Mouse (Mus musculus) cerebellum, postnatal 36 days (tissue): ENCODE measurements around the gene Ankrd61.

Experiments used
- DNase-seq, 2 experiments: peaks; one replicate each; pipeline ENCODE4 v3.0.0; 2021 to 2022; ENCODE audit warnings: mixed read lengths in 2 of 2

Gene Ankrd61

GRCm38 (mm10) chr5:143897635-143898330 is at the start of gene Ankrd61:
Ankrd61 (minus strand) TSS chr5:143897685.
- DNase-seq: no peak

- DNase-seq: no peak
These were observed 46.0 kb upstream of the Ankrd61 start for GRCm38 (mm10) chr5:143943231-143944125.

GRCm38 (mm10) chr5:143941588-143941987 is 44.1 kb upstream of the Ankrd61 start:
- DNase-seq: no peak

GRCm38 (mm10) chr5:143936156-143936555 is 38.7 kb upstream of the Ankrd61 start:
- DNase-seq: no peak

- DNase-seq: no peak
These were observed 36.4 kb upstream of the Ankrd61 start for GRCm38 (mm10) chr5:143933875-143934274.

DNA sequence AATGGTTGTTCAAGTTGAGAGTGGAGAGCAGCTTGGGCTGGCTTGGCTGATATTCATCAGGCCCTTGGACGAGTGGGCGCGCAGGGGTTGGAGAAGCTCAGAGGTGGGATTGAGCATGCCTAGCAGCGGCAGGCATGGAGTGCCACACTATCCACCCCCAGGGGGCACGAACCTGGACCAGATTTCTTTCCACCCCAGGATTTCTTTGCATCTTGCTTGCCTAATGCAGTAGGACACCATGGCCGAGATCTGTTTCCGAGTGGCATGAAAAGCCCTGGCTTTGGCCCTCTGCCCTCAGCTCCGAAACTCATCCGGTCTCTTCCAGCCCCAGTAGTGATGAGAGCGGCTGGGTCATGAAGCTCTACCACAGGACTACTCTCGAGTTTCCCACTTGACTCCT is 35.9 kb upstream of the Ankrd61 start:
- DNase-seq: peak in 1 of 2 experiments; percentile 7

DNA sequence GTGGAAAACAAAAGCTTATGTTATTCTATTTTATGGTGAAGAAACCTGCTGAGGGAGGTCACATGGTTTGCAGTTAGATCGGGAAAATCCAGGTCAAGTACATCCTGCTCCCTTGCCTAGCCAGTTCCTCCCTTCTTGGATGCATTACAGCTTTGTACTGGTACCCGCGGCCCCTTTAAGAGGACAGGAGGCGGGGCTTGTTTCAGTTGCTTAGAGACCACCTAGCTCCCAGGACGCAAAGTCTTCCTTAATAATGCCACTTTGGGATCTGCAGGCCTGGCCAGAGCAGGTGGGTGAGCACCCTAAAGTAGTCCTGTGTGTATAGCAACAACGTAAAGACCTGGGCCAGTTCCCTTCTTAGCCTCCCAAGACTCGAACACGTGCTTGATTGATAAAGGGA is 35.3 kb upstream of the Ankrd61 start, which contains the start of gene Rsph10b:
Gene Rsph10b, plus strand, starts transcription at position 205 of the 400 bp plus-strand sequence.
- DNase-seq: no peak

GRCm38 (mm10) chr5:143931863-143932580 is 34.5 kb upstream of the Ankrd61 start:
- no peak for DNase-seq

GRCm38 (mm10) chr5:143930656-143931055 is 33.2 kb upstream of the Ankrd61 start:
- no peak for DNase-seq

GRCm38 (mm10) chr5:143929291-143929690 is 31.8 kb upstream of the Ankrd61 start:
- no peak for DNase-seq

GRCm38 (mm10) chr5:143927875-143928274 is 30.4 kb upstream of the Ankrd61 start, which contains the start of gene Gm42421:
Gm42421 (plus strand) TSS chr5:143928175.
- no peak for DNase-seq

- no peak for DNase-seq
These were observed 27.4 kb upstream of the Ankrd61 start for GRCm38 (mm10) chr5:143924781-143925452.

GRCm38 (mm10) chr5:143918120-143918519 is 20.6 kb upstream of the Ankrd61 start:
- no peak for DNase-seq

GRCm38 (mm10) chr5:143917418-143917817 is 19.9 kb upstream of the Ankrd61 start:
- peak; percentile 14 to 32 for DNase-seq

DNA sequence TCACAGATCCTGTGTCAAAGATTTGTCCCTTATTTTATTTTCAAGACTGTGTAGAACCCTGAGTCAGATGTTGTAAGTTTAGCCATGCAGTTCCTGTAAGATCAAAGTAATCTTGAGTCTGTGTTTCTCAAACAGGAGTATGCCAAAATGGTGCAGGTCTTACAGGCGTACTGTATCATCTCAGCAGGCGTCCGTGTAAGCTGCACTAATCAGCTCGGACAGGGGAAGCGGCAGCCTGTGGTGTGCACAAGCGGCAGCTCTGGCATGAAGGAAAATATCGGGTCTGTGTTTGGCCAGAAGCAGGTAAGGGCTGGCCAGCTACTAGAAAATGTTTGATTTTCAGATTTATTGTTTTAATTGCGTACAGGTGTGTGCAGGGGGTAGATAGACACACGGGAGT is 18.7 kb upstream of the Ankrd61 start:
- no peak for DNase-seq

DNA sequence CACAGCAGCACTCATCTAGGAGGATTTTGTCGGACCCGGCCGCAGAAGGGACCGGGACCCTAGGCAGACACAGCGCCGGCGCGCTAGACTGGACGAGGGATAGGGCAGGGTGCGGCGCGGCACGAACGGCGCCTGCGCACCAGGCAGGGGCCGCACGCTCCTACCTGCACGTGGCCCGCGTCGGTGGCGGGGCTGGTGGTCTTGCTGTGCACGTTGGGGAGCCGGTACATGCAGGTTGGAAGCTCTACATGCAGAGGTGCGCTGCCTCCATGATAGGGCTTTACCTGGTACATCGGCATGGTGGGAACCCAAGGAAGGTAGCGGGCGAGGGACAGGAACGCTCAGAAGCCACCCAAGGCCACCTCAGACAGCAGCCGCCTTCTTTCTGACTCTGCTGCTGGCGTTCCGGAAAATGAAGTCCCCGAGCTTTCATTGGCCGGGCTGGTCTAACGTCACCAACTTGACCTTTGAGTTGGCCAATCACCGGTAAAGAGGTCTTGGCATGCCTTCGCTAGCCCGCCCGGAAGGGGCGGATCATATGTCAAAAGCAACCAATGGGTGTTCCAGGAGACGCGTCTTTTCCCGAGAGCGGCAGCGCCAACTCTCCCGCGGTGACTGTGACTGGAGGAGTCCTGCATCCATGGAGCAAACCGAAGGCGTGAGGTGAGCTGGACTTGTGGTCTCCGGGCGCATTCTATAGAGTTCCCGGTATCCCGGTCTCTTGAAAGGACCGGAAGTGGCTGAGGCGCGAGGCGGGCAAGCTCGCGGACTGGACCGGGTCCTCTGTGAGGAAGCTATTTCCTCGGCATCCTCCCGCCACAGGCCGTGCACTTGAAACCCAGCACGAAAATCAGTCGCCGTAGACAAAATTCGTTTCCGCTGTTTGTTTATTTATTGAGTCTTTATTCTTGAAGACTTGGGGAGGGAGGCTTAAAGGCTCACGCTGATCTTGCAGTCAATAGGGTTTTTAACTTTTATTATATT is 12.2 kb upstream of the Ankrd61 start, which contains the start of the genes Aimp2 and Pms2:
Gene Aimp2, minus strand, starts transcription at position 431 of the 984 bp plus-strand sequence.
Gene Pms2, plus strand, starts transcription at position 548 of the 984 bp plus-strand sequence.
- peak; percentile 95 to 96 for DNase-seq

GRCm38 (mm10) chr5:143908926-143909325 is 11.4 kb upstream of the Ankrd61 start:
- no peak for DNase-seq

DNA sequence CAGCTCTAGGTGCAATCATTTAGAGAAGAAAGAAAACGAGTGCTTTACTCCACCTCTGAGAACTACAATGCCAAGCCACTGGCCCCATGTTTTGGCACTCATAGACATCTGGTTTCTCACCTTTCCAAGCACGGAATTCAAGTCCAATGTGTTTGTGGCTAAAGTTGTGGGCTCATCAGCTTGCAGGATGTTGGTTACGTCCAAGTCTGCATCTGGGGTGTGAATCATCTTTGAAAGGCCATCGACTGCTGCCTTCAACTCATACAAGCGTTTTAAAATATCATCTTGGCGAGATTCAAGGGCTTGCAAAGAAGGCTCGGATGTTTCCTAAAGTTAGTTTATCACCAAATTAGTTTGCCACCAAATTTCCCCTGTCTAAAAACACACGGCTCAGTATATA is 8.9 kb upstream of the Ankrd61 start:
- DNase-seq: no peak

GRCm38 (mm10) chr5:143903813-143904212 is 6.3 kb upstream of the Ankrd61 start:
- DNase-seq: no peak

DNA sequence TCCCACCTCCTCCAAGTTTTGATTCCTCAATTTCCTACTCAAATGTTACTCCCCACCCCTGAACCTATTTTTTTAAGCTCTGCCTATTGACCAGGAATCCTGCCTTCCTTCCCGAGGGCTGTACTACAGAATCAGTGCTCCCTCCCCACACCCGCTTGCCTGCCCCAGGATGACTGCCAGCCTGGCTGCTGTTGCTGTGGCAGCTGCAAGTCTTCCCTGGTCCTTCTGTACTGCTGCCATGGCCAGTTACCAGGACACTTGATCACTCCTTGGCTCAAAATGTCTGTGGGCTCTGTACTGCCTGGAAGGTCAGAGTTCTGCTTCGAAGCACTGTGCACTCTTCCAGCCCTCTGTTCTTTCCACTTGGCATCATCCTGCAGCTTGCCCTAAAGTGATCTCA is 4.6 kb upstream of the Ankrd61 start:
- DNase-seq: no peak

GRCm38 (mm10) chr5:143893396-143893795 is 4.1 kb downstream of the Ankrd61 start:
- DNase-seq: no peak
